Mouse (Mus musculus): Measurements from ENCODE around the gene Slc2a6. TPM values are rescaled to one million over a fixed set of nuclear protein-coding genes. Genes with fewer than 3 reads are reported as not detected.

Gene Slc2a6
- polyA plus RNA-seq, 1 experiment from 2014 or later: 0.49 TPM

- 72% methylated on average over 10 of the region's 10 CpGs for WGBS
- no peak overlapping the region for H3K4me2 ChIP-seq (ENCODE audit: low read length)
Measured at GRCm38 (mm10) chr2:27026857-27027617, 761 bp downstream of the Slc2a6 start.

GRCm38 (mm10) chr2:27026332-27026731, 1.5 kb downstream of the Slc2a6 start:
- H3K27ac ChIP-seq: no peak overlapping the region
- no peaks in the 10 kb centered on the region for H3K4me1 ChIP-seq (replicated peaks; ENCODE audit: insufficient read depth, low read length)
- H3K9ac ChIP-seq (ENCODE audit: low read depth, low read length): no peak overlapping the region
- TF ChIP-seq CTCF (IDR thresholded peaks at IDR 0.05; ENCODE audit: low read depth): no peak
- H3K4me3 ChIP-seq (replicated peaks; ENCODE audit: low read depth, low read length): no peak overlapping the region
- no peaks in the 10 kb centered on the region for H3K27me3 ChIP-seq (ENCODE audit: insufficient read depth, low read length)
- no peak for DNase-seq (ENCODE audit: low spot score)
- no peaks in the 10 kb centered on the region for H3K9me3 ChIP-seq (replicated peaks; ENCODE audit: low read length)
- no peaks in the 10 kb centered on the region for H3K36me3 ChIP-seq (ENCODE audit: insufficient read depth, low read length)
- no peak for ATAC-seq (replicated peaks; ENCODE audit: low FRiP score, low read depth)
- 88% methylated on average over 3 of the region's 3 CpGs for WGBS
- no peak overlapping the region for H3K4me2 ChIP-seq (ENCODE audit: low read length)

More at GRCm38 (mm10) chr2:27026857-27027617, 761 bp downstream of the Slc2a6 start:
- H3K4me3 ChIP-seq (replicated peaks; ENCODE audit: low read depth, low read length): no peak overlapping the region
- ATAC-seq (replicated peaks; ENCODE audit: low FRiP score, low read depth) (no peak; the same call in 1 of the 2 replicates), DNase-seq (ENCODE audit: low spot score) (no peak)
- no peak overlapping the region for H3K27ac ChIP-seq
- no peak overlapping the region for H3K9ac ChIP-seq (ENCODE audit: low read depth, low read length)
- H3K36me3 ChIP-seq (ENCODE audit: insufficient read depth, low read length): no peaks in the 10 kb centered on the region
- H3K9me3 ChIP-seq (replicated peaks; ENCODE audit: low read length): no peaks in the 10 kb centered on the region
- no peaks in the 10 kb centered on the region for H3K4me1 ChIP-seq (replicated peaks; ENCODE audit: insufficient read depth, low read length)
- H3K27me3 ChIP-seq (ENCODE audit: insufficient read depth, low read length): no peaks in the 10 kb centered on the region
- no peak for TF ChIP-seq CTCF (IDR thresholded peaks at IDR 0.05; ENCODE audit: low read depth)

GRCm38 (mm10) chr2:27025545-27025944, 2.3 kb downstream of the Slc2a6 start:
- no peak overlapping the region for H3K9ac ChIP-seq (ENCODE audit: low read depth, low read length)
- WGBS: 80% methylated on average over 3 of the region's 3 CpGs

GRCm38 (mm10) chr2:27024136-27024535, 3.7 kb downstream of the Slc2a6 start:
- no peak for TF ChIP-seq CTCF (IDR thresholded peaks at IDR 0.05; ENCODE audit: low read depth)
- no peaks in the 10 kb centered on the region for H3K4me1 ChIP-seq (replicated peaks; ENCODE audit: insufficient read depth, low read length)
- H3K36me3 ChIP-seq (ENCODE audit: insufficient read depth, low read length): 0 out of 2 replicates have a peak, but pooled peaks cover 4% of the 10 kb centered on the region
- no peak overlapping the region for H3K9ac ChIP-seq (ENCODE audit: low read depth, low read length)
- H3K4me2 ChIP-seq (ENCODE audit: low read length): no peak overlapping the region
- no peak for ATAC-seq (replicated peaks; ENCODE audit: low FRiP score, low read depth)
- no peaks in the 10 kb centered on the region for H3K27me3 ChIP-seq (ENCODE audit: insufficient read depth, low read length)
- H3K27ac ChIP-seq: no peak overlapping the region
- DNase-seq (ENCODE audit: low spot score): no peak
- H3K9me3 ChIP-seq (replicated peaks; ENCODE audit: low read length): no peaks in the 10 kb centered on the region
- H3K4me3 ChIP-seq (replicated peaks; ENCODE audit: low read depth, low read length): no peak overlapping the region
- WGBS: 77% methylated on average over 14 of the region's 14 CpGs

More at GRCm38 (mm10) chr2:27025545-27025944, 2.3 kb downstream of the Slc2a6 start:
- H3K4me3 ChIP-seq (replicated peaks; ENCODE audit: low read depth, low read length): no peak overlapping the region
- H3K4me2 ChIP-seq (ENCODE audit: low read length): no peak overlapping the region
- ATAC-seq (replicated peaks; ENCODE audit: low FRiP score, low read depth) (no peak), DNase-seq (ENCODE audit: low spot score) (no peak)
- H3K27me3 ChIP-seq (ENCODE audit: insufficient read depth, low read length): no peaks in the 10 kb centered on the region
- no peaks in the 10 kb centered on the region for H3K9me3 ChIP-seq (replicated peaks; ENCODE audit: low read length)
- no peaks in the 10 kb centered on the region for H3K4me1 ChIP-seq (replicated peaks; ENCODE audit: insufficient read depth, low read length)
- TF ChIP-seq CTCF (IDR thresholded peaks at IDR 0.05; ENCODE audit: low read depth): no peak
- no peak overlapping the region for H3K27ac ChIP-seq
- H3K36me3 ChIP-seq (ENCODE audit: insufficient read depth, low read length): no peaks in the 10 kb centered on the region

- no peak for ATAC-seq (replicated peaks; ENCODE audit: low FRiP score, low read depth)
- Histone ChIP-seq H3K4me1 (replicated peaks; ENCODE audit: insufficient read depth, low read length) (no peaks in the 10 kb centered on the region), H3K36me3 (ENCODE audit: insufficient read depth, low read length) (peaks cover 11% of the 10 kb centered on the region; the same call in 1 of the 2 replicates), H3K9ac (ENCODE audit: low read depth, low read length) (no peak overlapping the region), H3K4me3 (replicated peaks; ENCODE audit: low read depth, low read length) (no peak overlapping the region), H3K27me3 (ENCODE audit: insufficient read depth, low read length) (no peaks in the 10 kb centered on the region), H3K9me3 (replicated peaks; ENCODE audit: low read length) (no peaks in the 10 kb centered on the region), H3K27ac (no peak overlapping the region), H3K4me2 (ENCODE audit: low read length) (no peak overlapping the region)
- whole genome bisulfite sequencing: 62% methylated on average over 6 of the region's 6 CpGs
- TF ChIP-seq CTCF (IDR thresholded peaks at IDR 0.05; ENCODE audit: low read depth): no peak
- DNase-seq (ENCODE audit: low spot score): no peak
Measured at GRCm38 (mm10) chr2:27022612-27023011, 5.2 kb downstream of the Slc2a6 start.

- Histone ChIP-seq H3K4me1 (replicated peaks; ENCODE audit: insufficient read depth, low read length) (no peaks in the 10 kb centered on the region), H3K4me3 (replicated peaks; ENCODE audit: low read depth, low read length) (no peak overlapping the region), H3K9me3 (replicated peaks; ENCODE audit: low read length) (no peaks in the 10 kb centered on the region), H3K9ac (ENCODE audit: low read depth, low read length) (no peak overlapping the region), H3K36me3 (ENCODE audit: insufficient read depth, low read length) (peaks cover 25% of the 10 kb centered on the region; the same call in 1 of the 2 replicates), H3K27me3 (ENCODE audit: insufficient read depth, low read length) (no peaks in the 10 kb centered on the region), H3K4me2 (ENCODE audit: low read length) (no peak overlapping the region), H3K27ac (no peak overlapping the region)
- no peak for DNase-seq (ENCODE audit: low spot score)
- 77% methylated on average over 1 of the region's 1 CpGs for WGBS
- no peak for ATAC-seq (replicated peaks; ENCODE audit: low FRiP score, low read depth)
- no peak for TF ChIP-seq CTCF (IDR thresholded peaks at IDR 0.05; ENCODE audit: low read depth)
Measured at GRCm38 (mm10) chr2:27021103-27021502, 6.7 kb downstream of the Slc2a6 start.

Data from kidney, postnatal 0 days (tissue).